Mouse (Mus musculus): ENCODE measurements at regions not wholly inside any gene's neighbourhood (a gene's known extent, or its start where the extent isn't known, plus 50 kb on each side); places are given as distances from the start of the nearest gene placed in this dataset.

DNA sequence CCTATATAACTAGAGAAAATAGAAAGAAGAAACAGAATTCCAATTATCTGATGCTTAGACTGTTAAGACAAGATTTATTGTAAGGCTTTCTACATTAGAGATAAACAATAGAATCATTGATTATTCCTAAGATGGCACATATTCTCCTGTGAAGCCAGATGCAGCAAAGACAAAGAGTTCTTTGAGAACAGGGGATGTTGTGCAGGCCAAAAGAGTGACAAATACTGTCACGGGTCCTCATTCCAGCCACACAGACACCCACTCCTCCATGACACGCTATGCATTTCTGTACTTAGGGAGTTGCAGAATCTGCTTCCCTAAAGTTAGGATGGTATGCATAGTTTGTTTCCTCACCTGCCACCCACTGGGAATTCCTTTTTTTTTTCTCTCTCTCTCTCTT, 245.2 kb downstream of the Sv2b start:
- no peak for DNase-seq (ENCODE audit: low spot score)

DNA sequence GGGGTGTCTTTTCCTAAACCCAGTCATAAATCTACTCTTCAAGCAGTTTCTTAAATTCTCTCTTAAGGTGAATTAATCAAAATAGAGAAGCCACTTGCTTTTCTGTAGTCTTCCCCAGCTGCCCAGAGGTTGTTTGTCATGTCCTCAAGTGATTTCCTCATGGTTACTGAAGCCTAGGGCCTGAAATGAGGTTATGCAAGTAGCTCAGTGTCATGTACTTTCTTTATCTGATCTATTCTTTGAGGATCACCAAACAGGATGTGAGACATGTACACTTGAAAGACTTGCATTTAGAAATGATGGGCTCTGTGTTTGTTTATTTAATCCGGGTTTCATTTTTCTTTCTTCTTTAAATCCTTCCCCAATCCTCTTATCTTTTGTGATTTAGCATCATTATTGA, 258.8 kb downstream of the Sv2b start:
- no peak for DNase-seq (ENCODE audit: low spot score)

DNA sequence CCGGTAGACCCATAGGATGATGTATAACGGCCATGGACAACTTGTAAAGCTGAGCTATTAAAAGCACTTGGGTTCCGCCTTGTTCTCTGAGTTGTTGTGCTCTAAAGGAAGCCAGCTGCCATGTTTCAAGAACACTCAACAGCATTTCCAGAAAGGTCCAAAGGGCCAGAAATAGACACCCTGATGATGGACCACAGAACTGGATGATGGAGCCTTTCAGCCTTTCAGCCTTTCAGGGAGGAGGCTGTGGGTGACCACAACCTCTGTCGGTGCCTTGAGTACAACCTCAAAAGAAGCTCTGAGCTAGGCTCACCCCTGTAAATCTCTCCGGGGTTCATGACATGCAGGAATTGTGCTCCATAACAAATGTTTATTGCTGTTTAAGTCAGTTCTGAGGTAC, 259.3 kb downstream of the Sv2b start:
- DNase-seq (ENCODE audit: low spot score), result no peak

DNA sequence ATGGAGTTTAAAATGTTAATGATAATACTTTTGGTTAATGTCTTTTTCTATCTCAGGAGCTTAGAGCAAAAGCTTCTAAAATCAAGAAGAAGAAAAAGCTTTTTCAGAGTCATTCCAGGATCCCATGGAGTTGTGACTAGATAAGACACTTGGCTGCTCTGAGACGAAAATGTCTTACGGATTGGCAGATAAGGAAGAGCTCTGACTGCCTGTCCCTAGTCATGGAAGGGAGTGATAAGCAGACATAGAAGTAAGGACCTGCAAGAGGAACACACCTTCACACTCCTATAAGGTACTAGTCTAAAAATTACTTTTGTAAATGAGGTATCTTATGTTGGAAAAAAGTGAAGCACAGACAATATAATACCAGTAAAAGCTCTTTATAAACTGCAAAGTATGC, 260.2 kb downstream of the Sv2b start:
- no peak for DNase-seq (ENCODE audit: low spot score)

GRCm38 (mm10) chr7:75047827-75048226, 261.2 kb downstream of the Sv2b start:
- no peak for DNase-seq (ENCODE audit: low spot score)

GRCm38 (mm10) chr7:75040871-75041270, 268.2 kb downstream of the Sv2b start:
- no peak for DNase-seq (ENCODE audit: low spot score)

DNA sequence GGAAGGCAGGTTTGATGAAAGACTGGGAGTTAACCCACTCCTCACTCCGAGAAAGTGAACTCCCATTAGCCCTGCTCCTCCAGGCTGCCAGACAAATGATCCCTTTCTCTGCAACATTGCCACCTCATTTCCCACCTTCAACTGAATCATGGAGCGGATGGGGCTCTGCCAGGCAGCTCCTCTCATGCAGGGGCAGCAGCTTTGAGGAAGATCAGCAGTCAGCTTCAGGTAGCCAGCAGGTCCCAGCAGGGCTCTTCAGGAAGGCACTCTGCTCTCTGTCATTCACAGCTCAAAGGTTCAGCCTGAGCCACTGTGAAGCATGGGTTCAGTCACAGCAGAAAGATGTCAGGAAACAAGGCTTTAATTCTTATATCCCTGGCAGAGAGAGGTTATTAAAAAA, 282.9 kb downstream of the Sv2b start:
- no peak for DNase-seq (ENCODE audit: low spot score)

DNA sequence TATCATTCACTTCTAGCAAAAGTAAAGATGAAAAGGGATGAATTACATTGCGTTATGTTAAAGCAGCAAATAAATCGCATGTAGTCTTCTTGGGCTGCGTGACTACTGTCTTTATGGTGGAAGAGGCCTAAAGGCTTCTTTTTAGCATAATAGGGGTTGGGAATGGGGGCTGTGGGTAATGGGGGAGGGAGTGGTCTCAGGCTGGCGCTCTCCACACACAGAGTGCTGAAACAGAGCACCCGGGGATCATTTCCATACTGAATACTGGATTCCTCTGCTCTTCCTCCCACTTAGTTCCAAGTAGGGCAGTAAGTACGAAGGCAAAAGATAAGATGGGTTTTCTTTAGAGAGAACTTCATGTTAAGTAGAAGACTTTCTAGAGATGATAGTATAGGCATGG, 287.1 kb downstream of the Sv2b start:
- no peak for DNase-seq (ENCODE audit: low spot score)

DNA sequence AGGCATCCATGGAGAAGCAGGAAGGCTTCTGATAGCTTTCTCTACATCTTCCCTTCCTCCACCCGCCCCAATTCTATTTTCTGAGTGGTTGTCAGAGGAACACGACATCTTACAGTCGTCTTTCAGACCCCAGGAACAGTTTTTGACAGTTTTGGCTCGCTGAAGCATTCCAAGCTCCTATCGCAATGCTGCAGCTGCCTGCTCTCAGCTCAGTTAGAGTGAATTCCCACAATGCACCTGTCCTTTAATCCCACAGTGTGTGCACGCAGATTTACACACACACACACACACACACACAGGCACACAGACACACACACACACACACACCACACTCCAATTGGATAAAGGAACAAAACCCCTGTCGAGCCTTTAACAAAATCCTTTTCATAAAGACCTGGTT, 290.4 kb downstream of the Sv2b start:
- DNase-seq (ENCODE audit: low spot score), result no peak

- DNase-seq (ENCODE audit: low spot score), result no peak
These were observed 300.6 kb downstream of the Sv2b start for GRCm38 (mm10) chr7:75008481-75008880.

- no peak for DNase-seq (ENCODE audit: low spot score)
These were observed 318.9 kb downstream of the Sv2b start for GRCm38 (mm10) chr7:74990198-74990597.

DNA sequence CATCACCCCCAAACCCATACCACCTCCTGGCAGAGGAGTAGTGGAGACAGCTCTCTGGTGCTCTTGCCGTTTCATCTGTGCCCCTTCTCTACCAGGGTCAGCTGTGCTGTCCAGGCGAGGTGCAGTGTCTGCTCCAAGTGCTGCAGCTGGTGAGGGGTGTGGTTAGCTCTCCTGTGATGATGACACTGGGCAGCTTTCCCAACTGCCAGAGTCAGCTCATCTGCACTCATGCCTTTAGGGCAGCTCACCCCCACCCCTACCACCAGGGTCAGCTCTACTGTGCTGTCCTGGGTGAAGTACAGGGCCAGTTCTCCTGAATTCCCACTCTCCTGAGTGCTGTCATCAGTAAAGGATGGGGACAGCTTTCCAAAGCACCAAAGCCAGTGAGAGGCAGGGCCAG, 329.6 kb downstream of the Sv2b start:
- no peak for DNase-seq (ENCODE audit: low spot score)

GRCm38 (mm10) chr7:74975986-74976385, 333.1 kb downstream of the Sv2b start:
- DNase-seq (ENCODE audit: low spot score), result no peak

- DNase-seq (ENCODE audit: low spot score), result no peak
These were observed 334.6 kb downstream of the Sv2b start for GRCm38 (mm10) chr7:74974448-74974847.

DNA sequence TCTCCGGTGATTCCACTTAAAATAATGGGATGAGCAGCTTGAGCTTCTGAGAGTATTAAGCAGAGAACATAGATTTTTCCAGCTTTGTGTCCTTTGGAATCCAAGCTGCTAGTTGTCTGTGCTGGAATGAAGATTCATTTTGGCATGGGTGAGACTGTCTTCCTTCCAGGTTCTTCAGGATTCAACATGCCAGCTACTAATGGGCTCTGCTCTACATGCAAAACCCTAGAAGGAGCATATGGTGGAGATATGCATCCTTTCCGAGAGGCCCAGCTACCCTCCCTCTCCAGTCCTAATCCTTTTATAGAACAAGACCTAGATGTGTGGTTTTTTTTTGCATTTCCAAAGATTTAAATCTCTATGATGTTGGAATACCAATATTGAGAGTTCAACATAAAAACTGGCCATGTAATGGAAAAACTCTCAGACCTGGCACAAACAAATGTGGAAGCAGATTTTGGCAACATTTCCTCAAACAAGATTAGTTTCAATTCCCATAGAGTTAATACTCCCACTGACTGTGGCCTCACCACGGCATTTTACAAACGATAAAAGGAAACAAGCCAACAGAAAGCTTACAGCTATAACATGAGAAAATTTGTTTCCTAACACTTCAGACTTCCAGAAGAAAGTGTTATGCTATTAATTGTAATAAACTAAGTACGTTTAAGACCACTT, 364.5 kb downstream of the Sv2b start:
- no peak for DNase-seq (ENCODE audit: low spot score)

DNA sequence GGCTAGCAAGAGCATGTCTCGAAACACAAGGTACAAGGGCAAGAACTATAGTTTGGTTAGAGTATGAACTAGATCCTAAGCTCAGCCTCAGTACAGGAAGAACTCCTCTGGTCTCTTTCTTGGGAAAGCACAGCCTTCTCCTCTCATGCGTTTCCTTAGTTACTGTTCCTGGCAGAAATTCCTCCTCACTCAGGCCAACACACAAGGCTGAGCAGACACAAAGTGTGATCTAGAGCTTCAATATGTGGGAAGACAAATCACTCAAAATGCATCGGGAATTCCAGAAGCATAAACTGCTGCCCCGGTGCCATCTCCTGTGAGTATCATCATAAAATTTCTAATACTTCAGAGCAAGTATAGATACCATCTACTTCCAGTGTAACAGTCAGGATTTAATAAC, 366.1 kb downstream of the Sv2b start:
- DNase-seq (ENCODE audit: low spot score), result no peak

DNA sequence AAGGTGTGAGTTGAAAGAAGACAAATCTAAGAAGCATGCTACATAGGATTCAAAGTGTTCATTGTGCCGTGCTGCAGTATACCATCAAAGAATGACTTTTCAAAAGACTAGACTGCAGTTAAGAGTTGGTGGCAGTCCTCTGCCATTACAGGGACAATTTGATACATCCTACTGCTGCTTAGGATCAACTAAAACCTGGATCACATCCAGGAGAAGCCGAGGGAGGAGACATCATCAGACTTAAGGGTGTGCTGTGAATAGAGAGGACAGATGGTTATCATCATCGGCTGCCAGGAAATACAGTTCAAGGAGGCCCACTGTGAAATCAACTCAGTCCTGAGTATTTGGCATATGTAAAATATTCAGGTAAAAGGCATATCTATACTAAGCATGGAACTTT, 366.9 kb downstream of the Sv2b start:
- DNase-seq (ENCODE audit: low spot score), result no peak

GRCm38 (mm10) chr7:74929142-74929829, 374.7 kb upstream of the Slco3a1 start:
- DNase-seq (ENCODE audit: low spot score), result no peak

DNA sequence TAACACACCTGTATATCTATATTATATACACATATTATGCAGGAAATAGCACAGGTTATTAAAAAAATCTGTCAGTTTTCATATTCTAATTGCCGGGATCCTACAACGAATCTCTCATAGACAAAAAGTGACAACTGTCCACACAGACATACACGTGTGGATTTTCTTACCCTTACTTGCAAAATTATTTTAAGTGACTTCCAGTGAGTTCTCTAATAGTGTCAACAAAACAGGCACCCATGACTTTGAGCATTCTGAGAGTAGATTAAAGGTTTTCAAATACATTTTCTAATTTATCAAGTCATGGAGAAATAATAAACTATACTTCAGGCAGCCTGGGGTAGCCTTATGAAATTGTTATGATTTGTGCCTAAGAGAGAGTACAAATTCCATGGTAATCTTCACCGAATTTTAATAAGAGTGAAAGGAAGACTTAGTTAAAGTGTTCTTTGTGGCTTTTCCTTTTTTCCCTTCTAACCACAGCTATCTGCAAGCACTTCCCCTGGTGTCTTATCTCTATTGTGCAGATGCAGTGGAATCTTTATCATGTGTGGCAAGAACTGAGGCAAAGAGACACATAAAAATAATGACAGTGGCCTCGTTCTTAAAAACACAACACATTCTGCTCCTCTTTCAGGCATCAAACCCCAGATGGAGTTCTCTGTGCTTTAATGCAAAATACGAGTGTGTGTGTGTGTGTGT, 373.8 kb upstream of the Slco3a1 start:
- DNase-seq (ENCODE audit: low spot score), result peak; percentile 2

DNA sequence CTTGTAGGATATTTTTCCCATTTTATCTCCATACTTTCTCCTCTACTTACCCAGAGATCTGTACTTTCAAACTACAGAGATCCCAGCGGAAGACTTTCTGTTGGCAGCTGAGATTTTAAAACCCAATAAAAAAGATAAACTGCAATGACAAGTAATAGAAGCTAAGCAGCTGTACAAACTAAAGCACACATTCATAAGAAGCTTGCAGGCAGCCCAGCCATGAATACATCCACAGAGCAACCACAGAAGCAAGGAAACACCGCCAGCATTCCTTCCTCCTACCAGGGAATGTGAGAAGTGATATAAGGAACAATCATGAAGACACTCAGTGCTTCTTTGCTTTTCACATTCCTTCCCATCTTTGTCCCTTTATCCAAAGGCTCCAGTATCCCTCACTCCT, 372.1 kb upstream of the Slco3a1 start:
- no peak for DNase-seq (ENCODE audit: low spot score)

- DNase-seq (ENCODE audit: low spot score), result no peak
These were observed 369.6 kb upstream of the Slco3a1 start for GRCm38 (mm10) chr7:74924156-74924555.

DNA sequence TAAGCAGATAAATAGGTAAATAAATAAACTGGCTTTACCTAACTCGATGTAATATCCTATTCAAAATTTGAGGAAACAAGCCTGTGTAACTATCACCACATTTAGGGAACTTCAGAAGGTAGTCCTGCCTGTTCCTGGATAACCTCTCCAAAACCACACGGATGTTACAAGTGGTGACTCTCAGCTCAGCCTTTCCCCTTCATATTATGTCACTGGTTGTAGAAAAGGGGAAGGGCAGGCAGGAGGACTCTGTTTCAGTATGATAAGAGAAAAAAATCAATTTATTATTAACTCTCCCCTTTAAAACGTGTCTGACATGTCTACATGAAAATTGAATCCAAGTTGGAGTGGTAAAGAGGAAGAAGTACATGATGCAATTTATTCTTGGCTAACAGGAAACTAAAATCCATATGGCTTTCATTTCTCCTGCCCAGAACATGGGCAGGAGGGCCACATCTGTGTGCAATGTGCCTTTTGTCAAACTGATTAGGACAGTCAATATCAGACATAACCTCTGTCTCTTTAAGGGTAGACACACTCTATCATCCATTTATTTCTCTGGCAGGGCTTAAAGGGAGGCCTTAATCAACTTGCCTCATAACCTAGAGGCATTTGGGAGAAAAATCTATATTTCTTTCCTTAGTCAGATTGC, 353.9 kb upstream of the Slco3a1 start:
- no peak for DNase-seq (ENCODE audit: low spot score)

DNA sequence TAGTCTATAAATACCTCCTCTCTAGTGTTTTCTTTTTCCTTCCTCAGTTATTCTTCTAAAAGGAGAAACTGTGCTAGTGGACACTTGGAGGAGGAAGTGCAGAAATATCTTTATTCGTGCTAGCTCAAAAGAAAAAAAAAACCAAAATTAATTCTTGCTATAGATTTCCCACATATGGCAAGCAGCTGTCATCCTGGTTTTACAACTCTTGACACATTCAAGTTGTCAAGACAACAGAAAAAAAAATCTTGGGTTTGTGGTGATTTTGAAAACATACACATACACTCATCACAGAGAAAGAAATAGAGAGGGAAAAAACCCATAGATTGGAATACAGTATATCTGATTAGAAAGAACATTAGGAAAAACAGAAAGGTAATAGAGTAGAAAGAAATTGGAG, 352.8 kb upstream of the Slco3a1 start:
- no peak for DNase-seq (ENCODE audit: low spot score)
